Mouse (Mus musculus) cerebellum, adult (tissue): Measurements from ENCODE around the gene Eif4g3.
"Not testable (repeated sequence)": the region's sequence is repeated elsewhere in the genome, so short reads cannot be mapped to it uniquely, and the experiment has no call there.

Source experiments
- ATAC-seq: cut with Nextera tagmentation; 2 replicates; pipeline ENCODE4 v1.9.2; 2017; ENCODE audit warnings: mild to moderate bottlenecking, moderate library complexity, mixed read lengths; ENCODE audit not compliant: insufficient number of reproducible peaks, low FRiP score, low TSS enrichment

Eif4g3 gene

DNA sequence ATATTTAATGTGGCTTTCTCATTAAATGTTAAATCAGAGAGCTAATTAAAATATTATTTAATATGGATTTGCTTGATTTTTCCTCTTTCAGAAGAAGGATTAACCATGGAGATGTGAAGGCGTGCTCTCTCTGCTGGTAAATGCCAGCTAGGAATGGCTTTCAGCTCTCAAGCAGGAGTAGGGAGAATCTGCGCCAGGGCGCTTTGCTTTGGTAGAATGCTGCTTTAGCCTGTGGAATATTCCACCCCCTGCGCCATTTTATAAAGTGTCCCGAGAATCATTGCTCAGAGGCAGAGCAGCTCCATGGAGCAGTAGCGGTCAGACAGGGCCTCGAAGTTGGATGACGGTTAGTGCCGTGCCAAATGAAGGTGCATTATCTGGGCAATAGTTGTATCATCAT, 58.7 kb downstream of the Eif4g3 start:
- ATAC-seq = no peak

- no peak for ATAC-seq
Observed at GRCm38 (mm10) chr4:138056658-138057057, 63.8 kb downstream of the Eif4g3 start.

DNA sequence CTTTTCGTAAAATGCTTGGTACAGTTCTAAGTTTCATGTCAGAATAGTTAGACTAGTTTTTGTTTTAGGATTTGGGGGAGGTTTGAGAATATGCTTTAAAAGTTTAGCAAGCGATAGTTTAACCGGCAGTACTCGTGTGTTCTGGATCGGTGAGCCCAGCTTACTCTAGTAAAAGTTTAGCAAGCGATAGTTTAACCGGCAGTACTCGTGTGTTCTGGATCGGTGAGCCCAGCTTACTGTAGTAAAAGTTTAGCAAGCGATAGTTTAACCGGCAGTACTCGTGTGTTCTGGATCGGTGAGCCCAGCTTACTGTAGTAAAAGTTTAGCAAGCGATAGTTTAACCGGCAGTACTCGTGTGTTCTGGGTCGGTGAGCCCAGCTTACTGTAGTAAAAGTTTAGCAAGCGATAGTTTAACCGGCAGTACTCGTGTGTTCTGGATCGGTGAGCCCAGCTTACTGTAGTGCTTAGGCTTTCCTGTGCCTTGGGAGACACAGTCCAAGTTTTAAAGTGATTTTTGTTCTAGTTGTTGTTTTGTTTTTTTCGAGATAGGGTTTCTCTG, 64.5 kb downstream of the Eif4g3 start:
- not testable (repeated sequence) for ATAC-seq

- no peak for ATAC-seq
Observed at GRCm38 (mm10) chr4:138061161-138061560, 68.3 kb downstream of the Eif4g3 start.

GRCm38 (mm10) chr4:138063372-138064265, 70.8 kb downstream of the Eif4g3 start:
- no peak for ATAC-seq

DNA sequence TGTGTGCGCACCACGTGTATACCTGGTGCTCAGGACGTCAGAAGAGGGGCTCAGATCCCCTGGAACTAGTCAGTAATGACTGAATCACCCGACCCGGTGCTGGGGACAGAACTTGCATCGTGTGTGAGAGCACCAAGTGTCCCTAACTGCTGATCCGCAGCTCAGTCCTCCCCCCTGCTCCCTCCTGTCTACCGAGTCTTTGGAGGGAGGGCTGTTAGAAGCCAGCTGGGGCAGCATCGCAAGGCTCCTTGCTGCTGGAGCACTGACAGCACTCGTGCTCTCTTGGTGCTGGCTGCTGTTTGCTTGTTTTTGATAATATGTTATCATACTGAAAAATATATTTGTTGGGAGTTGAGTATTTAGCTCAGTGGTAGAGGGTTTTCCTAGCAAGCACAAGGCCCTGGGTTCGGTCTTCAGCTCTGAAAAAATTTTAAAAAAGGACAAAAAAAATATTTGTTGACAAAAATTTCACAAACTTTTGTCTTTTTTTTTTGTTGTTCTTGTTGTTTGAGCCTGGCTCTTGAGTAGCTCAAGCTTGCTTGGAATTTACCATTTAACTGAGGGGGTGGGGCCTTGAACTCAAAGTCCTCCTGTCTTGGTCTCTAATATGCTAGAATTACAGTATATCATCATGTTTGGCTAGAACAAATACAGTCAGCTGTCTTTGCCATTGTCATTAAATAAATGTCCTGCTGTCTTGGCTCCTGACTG, 72.2 kb downstream of the Eif4g3 start:
- ATAC-seq = no peak

GRCm38 (mm10) chr4:138065593-138066169, 72.9 kb downstream of the Eif4g3 start:
- ATAC-seq = no peak

DNA sequence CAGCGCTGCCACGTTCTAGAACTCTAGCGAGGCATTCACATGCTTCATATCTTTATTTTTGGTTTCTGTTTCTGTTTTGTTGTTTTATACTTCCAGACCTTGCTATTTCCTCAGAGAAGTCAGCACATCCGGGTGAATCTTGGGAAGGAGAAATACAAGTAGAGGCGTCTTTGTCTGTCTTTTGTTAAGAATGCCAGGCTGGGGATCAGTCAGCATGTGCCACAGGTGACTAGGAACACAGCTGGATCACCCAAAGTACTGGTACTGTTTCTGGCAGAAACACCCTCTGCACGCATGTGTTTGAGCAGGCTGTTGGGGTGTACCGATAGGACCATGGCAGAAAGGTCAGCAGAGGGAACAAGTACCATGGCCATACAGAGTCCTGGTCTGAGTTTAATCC, 73.6 kb downstream of the Eif4g3 start:
- no peak for ATAC-seq

DNA sequence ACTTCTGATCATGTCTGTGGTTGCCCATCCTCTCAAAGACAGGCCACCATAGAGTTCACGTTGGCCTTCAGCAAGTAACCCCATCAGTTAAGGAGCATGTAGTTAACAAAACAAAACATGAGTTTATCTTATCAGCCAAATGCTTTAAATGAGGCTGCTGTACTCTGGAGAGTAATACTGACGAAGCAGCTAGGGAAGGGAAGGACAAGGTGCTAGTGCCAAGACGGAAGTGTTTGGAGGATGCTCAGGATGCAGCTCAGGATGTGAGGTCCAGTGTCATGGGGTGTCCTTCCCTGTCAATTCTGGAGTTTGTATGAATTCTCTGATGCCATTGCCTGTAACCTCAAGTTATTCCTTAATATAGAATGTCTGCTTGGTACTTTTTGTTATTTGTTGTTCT, 75.0 kb downstream of the Eif4g3 start:
- ATAC-seq = no peak

DNA sequence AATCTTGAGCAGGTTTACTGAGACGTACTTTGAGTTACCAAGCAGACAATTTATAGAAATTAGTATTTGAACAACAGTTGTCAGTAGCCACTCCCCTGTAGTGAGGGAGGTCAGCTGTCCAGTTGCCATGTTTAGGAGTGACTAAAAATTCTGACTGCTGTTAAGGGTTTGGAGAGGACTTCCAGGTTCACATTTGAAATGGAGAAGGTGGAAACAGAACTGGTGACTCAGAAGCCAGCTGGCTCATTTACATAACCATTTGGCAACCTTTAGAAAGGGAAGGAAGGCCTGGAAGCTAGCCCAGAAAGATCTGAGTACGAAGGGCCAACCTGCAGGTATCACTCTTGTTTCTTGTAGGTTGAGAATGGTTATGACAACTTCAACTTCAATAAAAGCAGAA, 75.8 kb downstream of the Eif4g3 start:
- peak; percentile 70; the same call in 1 of the 2 replicates for ATAC-seq

GRCm38 (mm10) chr4:138069371-138069770, 76.5 kb downstream of the Eif4g3 start:
- no peak for ATAC-seq

- no peak for ATAC-seq
Observed at GRCm38 (mm10) chr4:138071497-138071896, 78.7 kb downstream of the Eif4g3 start.

GRCm38 (mm10) chr4:138073086-138073485, 80.3 kb downstream of the Eif4g3 start:
- ATAC-seq = no peak

DNA sequence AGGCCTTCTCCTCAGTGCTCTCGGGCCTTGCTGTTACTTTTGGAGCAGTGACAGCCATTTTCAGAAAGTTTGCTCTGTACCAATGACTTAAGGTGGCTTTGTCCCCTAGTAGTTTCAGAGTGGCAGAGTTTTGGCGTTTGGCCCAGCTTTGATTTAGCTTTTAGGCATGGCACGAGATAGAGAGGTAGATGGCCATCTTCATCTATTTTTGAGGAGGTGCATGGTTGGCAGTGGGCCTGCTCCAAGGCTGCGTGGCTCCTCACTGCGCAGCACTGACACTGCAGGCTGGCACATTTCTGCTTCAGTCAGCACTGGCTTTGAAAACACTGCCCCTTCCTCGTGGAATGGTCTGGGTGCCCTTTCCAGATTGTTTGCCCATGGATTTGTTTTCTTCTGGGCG, 80.7 kb downstream of the Eif4g3 start:
- ATAC-seq = 0 out of 2 replicates have a peak, but pooled peaks have one; percentile 36

DNA sequence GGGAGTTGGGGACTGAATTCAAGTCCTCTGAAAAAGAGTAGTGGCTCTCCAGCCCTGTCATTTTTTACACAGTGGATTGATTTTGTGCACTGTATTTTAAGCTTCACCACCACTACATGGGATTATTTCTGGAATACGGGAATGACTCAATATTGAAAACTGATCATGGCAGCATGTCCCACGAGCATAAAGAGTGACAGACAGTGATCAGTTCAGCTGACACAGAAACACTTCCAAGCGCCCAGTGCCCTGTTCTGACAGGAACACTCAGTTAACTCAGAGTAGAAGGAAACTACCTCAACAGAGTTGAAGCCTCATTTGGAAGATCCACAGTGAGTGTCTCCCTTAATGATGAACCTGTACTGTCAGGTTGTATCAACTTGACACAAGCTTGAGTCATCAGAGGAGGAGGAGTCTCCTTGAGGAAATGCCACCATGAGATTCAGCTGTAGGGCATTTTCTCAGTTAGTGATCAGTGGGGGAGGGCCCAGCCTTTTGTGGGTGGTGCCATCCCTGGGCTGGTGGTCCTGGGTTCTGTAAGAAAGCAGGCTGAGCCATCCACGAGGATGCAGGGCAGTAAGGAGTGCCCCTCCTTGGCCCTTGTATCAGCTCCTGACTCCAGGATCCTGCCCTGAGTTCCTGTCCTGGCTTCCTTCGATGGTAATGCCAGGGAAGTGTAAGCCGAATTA, 82.2 kb downstream of the Eif4g3 start:
- no peak for ATAC-seq

DNA sequence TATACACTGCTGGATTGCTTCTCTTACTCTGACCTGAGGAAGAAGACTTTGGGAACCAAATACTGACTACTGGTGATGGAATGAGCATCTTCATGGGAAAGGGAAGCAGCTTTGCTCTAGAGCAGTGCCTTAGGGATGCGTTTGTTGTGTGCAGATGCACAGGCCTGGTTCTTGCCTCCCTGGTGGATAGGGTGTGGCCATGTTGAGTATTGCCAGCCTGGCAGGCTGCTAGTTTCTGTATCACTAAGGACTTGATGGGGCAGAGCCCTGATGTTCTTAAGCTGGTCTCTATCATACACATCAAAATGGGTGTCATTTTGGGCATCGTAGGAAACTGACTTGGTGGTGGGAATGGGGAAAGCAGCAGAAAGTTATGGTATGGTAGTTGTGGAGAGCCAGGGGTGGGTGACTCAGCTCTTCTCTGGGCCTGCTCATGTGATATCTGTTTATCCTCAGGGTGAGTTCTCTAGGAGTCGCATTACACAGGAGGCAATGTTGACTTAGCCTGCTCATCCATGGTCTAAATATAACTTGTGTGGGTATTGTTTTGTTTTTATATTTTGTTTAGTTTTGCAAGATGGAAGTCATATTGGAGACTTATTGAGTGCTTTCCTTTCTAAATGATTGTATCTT, 85.0 kb downstream of the Eif4g3 start:
- no peak for ATAC-seq

GRCm38 (mm10) chr4:138079234-138079633, 86.4 kb downstream of the Eif4g3 start:
- ATAC-seq = no peak

DNA sequence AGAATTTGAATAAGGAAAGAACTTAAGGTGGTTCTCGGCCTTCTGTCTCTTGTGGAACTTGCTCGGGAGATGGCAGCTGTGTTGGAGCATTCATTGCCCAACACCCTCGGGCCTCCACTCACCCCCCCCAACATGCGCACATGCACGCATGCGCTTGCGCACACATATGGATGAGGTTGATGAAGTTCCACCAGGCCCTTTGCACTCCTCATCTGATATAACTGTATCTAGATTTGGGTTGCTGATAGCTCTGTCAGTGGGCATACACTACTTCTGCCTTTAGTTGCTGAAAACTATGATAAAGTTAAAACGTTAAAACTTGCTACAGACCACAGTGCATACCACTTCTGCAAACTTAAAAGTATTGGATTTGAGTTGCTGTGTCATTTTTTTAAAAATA, 89.6 kb downstream of the Eif4g3 start:
- no peak for ATAC-seq

DNA sequence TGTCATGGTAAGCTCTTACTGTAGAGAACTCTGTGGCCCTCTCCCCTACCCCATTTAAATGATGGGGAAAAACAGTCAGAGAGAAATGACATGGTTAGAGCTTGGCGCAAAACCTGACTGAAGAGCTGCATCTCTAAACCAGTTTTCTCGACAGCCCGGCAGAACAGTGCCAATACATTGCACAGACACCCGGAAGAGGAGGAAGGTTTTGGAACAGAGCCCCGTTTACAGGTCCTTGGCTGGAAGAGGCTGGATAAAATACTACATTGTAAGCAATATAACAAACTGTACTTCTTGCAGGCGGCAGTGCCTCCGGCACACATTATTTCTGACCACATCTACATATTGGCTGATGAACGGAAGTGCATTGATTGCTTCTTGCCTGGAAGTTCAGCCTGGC, 91.3 kb downstream of the Eif4g3 start:
- no peak for ATAC-seq
